Mouse (Mus musculus) MEL (cell line): Measurements from ENCODE around the gene Prox1. TPM values are rescaled to one million over a fixed set of nuclear protein-coding genes. Genes with fewer than 3 reads are reported as not detected.

Experiments
- DNase-seq: peaks from one replicate; pipeline ENCODE4 v3.0.0; 2011; ENCODE audit warnings: low read depth, low spot score
- H3K27ac ChIP-seq: 2 replicates; pipeline ENCODE4 v1.5.1; 2012; ENCODE audit warnings: low read depth, mild to moderate bottlenecking, control low read depth, low read length, moderate library complexity; ENCODE audit not compliant: control insufficient read depth
- H3K27me3 ChIP-seq, 2 experiments: fragments of 150-350 bp in 1 of 2; sonication (generic) in 1 of 2; 2 replicates each; pipeline ENCODE4 v1.6.1; 2012; ENCODE audit warnings: low read length in 2 of 2, mild to moderate bottlenecking in 2 of 2, improper control_type of control experiment in 1 of 2, moderate library complexity in 1 of 2; ENCODE audit not compliant: insufficient read depth in 2 of 2, control insufficient read depth in 1 of 2
- H3K36me3 ChIP-seq, 2 experiments: 2 replicates each; pipeline ENCODE4 v1.6.1; 2012 to 2014; ENCODE audit warnings: low read length in 2 of 2, improper control_type of control experiment in 1 of 2, inconsistent platforms in 1 of 2, mild to moderate bottlenecking in 1 of 2; ENCODE audit not compliant: insufficient read depth in 2 of 2, control insufficient read depth in 1 of 2
- H3K4me1 ChIP-seq, 2 experiments: fragments of 150-350 bp in 1 of 2; sonication (generic) in 1 of 2; 2 replicates each; pipeline ENCODE4 v1.6.1; 2012; ENCODE audit warnings: low read length in 2 of 2, improper control_type of control experiment in 1 of 2, mild to moderate bottlenecking in 1 of 2; ENCODE audit not compliant: insufficient read depth in 2 of 2, control insufficient read depth in 1 of 2
- H3K4me3 ChIP-seq, 2 experiments: fragments of 150-350 bp in 1 of 2; sonication (generic) in 1 of 2; 2 replicates each; pipeline ENCODE4 v1.5.1; 2012; ENCODE audit warnings: low read depth in 2 of 2, low read length in 2 of 2, mild to moderate bottlenecking in 2 of 2, moderate library complexity in 2 of 2, control low read depth in 1 of 2, improper control_type of control experiment in 1 of 2; ENCODE audit not compliant: control insufficient read depth in 1 of 2, insufficient read depth in 1 of 2
- H3K79me2 ChIP-seq: 2 replicates; pipeline ENCODE4 v1.6.1; 2012; ENCODE audit warnings: mild to moderate bottlenecking, low read length, moderate library complexity; ENCODE audit not compliant: control insufficient read depth, poor library complexity, insufficient read depth
- H3K9ac ChIP-seq: 2 replicates; pipeline ENCODE4 v1.6.1; 2012; ENCODE audit warnings: low read depth, mild to moderate bottlenecking, control low read depth, low read length, moderate library complexity; ENCODE audit not compliant: control insufficient read depth, poor library complexity, severe bottlenecking
- H3K9me3 ChIP-seq: fragments of 150-350 bp; sonication (generic); replicated peaks from 2 replicates; pipeline ENCODE4 v1.6.1; 2012; ENCODE audit warnings: mild to moderate bottlenecking, low read length, improper control_type of control experiment, moderate library complexity; ENCODE audit not compliant: insufficient read depth
- BHLHE40 ChIP-seq: IDR thresholded peaks from 2 replicates; pipeline ENCODE4 v1.6.1; 2012; ENCODE audit warnings: low read depth, mild to moderate bottlenecking, inconsistent platforms, low read length, improper control_type of control experiment, borderline replicate concordance
- CHD1 ChIP-seq: IDR thresholded peaks from 2 replicates; pipeline ENCODE4 v1.6.1; 2012; ENCODE audit warnings: low read depth, mild to moderate bottlenecking, inconsistent platforms, low read length, improper control_type of control experiment
- CTCF ChIP-seq, 3 experiments: IDR thresholded peaks in 2 of 3; conservative IDR thresholded peaks in 1 of 3; 2 replicates each; pipeline ENCODE4 v1.5.1; 2011 to 2012; ENCODE audit warnings: low read length in 3 of 3, low read depth in 2 of 3, mild to moderate bottlenecking in 2 of 3, improper control_type of control experiment in 1 of 3, inconsistent platforms in 1 of 3, mixed read lengths in 1 of 3, moderate library complexity in 1 of 3; ENCODE audit not compliant: control insufficient read depth in 1 of 3, insufficient read depth in 1 of 3, poor library complexity in 1 of 3, severe bottlenecking in 1 of 3
- EP300 ChIP-seq, 2 experiments: IDR thresholded peaks; 2 replicates each; pipeline ENCODE4 v1.6.1; 2011; ENCODE audit warnings: improper control_type of control experiment in 2 of 2, low read length in 2 of 2, low read depth in 1 of 2, mild to moderate bottlenecking in 1 of 2
- KAT2A ChIP-seq: conservative IDR thresholded peaks from 2 replicates; pipeline ENCODE4 v1.6.1; 2012; ENCODE audit warnings: low read depth, low read length, improper control_type of control experiment, inconsistent platforms
- MAFK ChIP-seq: IDR thresholded peaks from 2 replicates; pipeline ENCODE4 v1.6.1; 2011; ENCODE audit warnings: low read depth, mild to moderate bottlenecking, low read length, improper control_type of control experiment, borderline replicate concordance
- MAX ChIP-seq: IDR thresholded peaks from 2 replicates; pipeline ENCODE4 v1.6.1; 2011; ENCODE audit warnings: low read length, improper control_type of control experiment
- MAZ ChIP-seq: IDR thresholded peaks from 2 replicates; pipeline ENCODE4 v1.6.1; 2012; ENCODE audit warnings: low read depth, mild to moderate bottlenecking, inconsistent platforms, low read length, improper control_type of control experiment
- MEF2A ChIP-seq: IDR thresholded peaks from 2 replicates; pipeline ENCODE4 v1.6.1; 2014; ENCODE audit warnings: low read depth, mild to moderate bottlenecking, inconsistent platforms, low read length, improper control_type of control experiment; ENCODE audit not compliant: poor library complexity, insufficient replicate concordance, severe bottlenecking; ENCODE audit errors: extremely low read depth
- MXI1 ChIP-seq: IDR thresholded peaks from 2 replicates; pipeline ENCODE4 v1.6.1; 2011; ENCODE audit warnings: mild to moderate bottlenecking, low read depth, low read length, improper control_type of control experiment
- MYB ChIP-seq: IDR thresholded peaks from 2 replicates; pipeline ENCODE4 v1.6.1; 2011; ENCODE audit warnings: mild to moderate bottlenecking, low read depth, low read length, improper control_type of control experiment
- MYC ChIP-seq: IDR thresholded peaks from 2 replicates; pipeline ENCODE4 v1.6.1; 2011; ENCODE audit warnings: low read depth, mild to moderate bottlenecking, low read length, improper control_type of control experiment, moderate library complexity
- NELFE ChIP-seq: IDR thresholded peaks from 2 replicates; pipeline ENCODE4 v1.6.1; 2011; ENCODE audit warnings: low read depth, low read length, improper control_type of control experiment
- POLR2A ChIP-seq, 2 experiments: IDR thresholded peaks; 2 replicates each; pipeline ENCODE4 v1.6.1; 2011 to 2012; ENCODE audit warnings: low read length in 2 of 2, mild to moderate bottlenecking in 2 of 2, control low read depth in 1 of 2, improper control_type of control experiment in 1 of 2, low read depth in 1 of 2, moderate library complexity in 1 of 2; ENCODE audit not compliant: control insufficient read depth in 1 of 2, insufficient read depth in 1 of 2, poor library complexity in 1 of 2
- POLR2AphosphoS2 ChIP-seq: IDR thresholded peaks from 2 replicates; pipeline ENCODE4 v1.6.1; 2011; ENCODE audit warnings: low read length, improper control_type of control experiment
- POLR2AphosphoS5 ChIP-seq: IDR thresholded peaks from 2 replicates; pipeline ENCODE4 v1.6.1; 2012; ENCODE audit warnings: low read depth, borderline replicate concordance, mild to moderate bottlenecking, inconsistent platforms, low read length, moderate library complexity, mixed read lengths
- RCOR1 ChIP-seq: IDR thresholded peaks from 2 replicates; pipeline ENCODE4 v1.6.1; 2012; ENCODE audit warnings: low read depth, mild to moderate bottlenecking, inconsistent platforms, low read length, improper control_type of control experiment
- SMC3 ChIP-seq: IDR thresholded peaks from 2 replicates; pipeline ENCODE4 v1.6.1; 2011; ENCODE audit warnings: low read depth, low read length, improper control_type of control experiment
- TBP ChIP-seq: IDR thresholded peaks from 2 replicates; pipeline ENCODE4 v1.8.0; 2011; ENCODE audit warnings: low read depth, low read length, improper control_type of control experiment
- UBTF ChIP-seq: IDR thresholded peaks from 2 replicates; pipeline ENCODE4 v1.6.1; 2012; ENCODE audit warnings: low read depth, mild to moderate bottlenecking, inconsistent platforms, low read length, improper control_type of control experiment, moderate library complexity, borderline replicate concordance; ENCODE audit not compliant: insufficient read depth
- ZMIZ1 ChIP-seq: IDR thresholded peaks from 2 replicates; pipeline ENCODE4 v1.6.1; 2012; ENCODE audit warnings: low read depth, mild to moderate bottlenecking, inconsistent platforms, low read length, improper control_type of control experiment, moderate library complexity
- ZNF384 ChIP-seq: IDR thresholded peaks from 2 replicates; pipeline ENCODE4 v1.6.1; 2012; ENCODE audit warnings: low read depth, mild to moderate bottlenecking, inconsistent platforms, low read length, improper control_type of control experiment
- polyA plus RNA-seq, 2 experiments: library from polyadenylated mRNA; stranded (reverse) in 1 of 2; unstranded in 1 of 2; fragments of >175 nt in 1 of 2; fragments of >200 nt in 1 of 2; gene quantifications; 2 replicates each; pipeline versions ENCODE4 v1.2.1 to v1.2.4; 2012; ENCODE audit warnings: low replicate concordance in 2 of 2, low read depth in 1 of 2; ENCODE audit not compliant: insufficient read length in 2 of 2, insufficient read depth in 1 of 2, missing spikeins in 1 of 2
- total RNA-seq: library from RNA; depleted of rRNA; stranded (reverse); fragments of 300-350 nt; gene quantifications from 2 replicates; pipeline ENCODE4 v1.2.3, GENCODE M21; 2012

Prox1 gene
- total and polyA plus RNA-seq, 3 experiments: not detected

DNA sequence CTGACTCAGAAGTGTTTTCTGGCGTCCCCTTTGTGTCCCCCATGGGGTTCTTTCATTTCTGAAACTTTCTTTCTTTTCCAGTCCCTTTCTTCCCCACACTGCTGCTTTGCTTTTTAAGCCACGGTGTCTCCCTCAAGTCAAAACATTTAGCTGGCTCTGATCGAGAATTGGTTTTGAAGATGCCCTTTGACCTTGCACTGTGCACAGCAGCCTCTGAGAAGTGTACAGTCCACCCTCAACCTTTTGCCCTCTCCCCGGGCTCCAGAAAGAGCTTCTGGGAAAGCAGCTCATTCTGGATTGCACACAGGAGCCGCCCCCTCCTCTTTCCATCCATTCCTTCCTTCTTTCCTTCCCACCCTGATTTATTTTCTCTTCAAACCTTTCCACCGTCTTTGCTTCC is 10.3 kb upstream of the Prox1 start:
- Histone ChIP-seq H3K27me3 (no peaks in the 10 kb centered on the region), H3K27ac (no peak overlapping the region), H3K4me1 (no peaks in the 10 kb centered on the region), H3K79me2 (no peaks in the 10 kb centered on the region), H3K9ac (no peak overlapping the region), H3K4me3 (no peak overlapping the region), H3K9me3 (no peaks in the 10 kb centered on the region), H3K36me3 (no peaks in the 10 kb centered on the region)
- TF ChIP-seq CTCF (IDR thresholded peaks at IDR 0.05 in 2 of 3, conservative IDR thresholded peaks at IDR 0.05 in 1 of 3; ENCODE audit: control insufficient read depth in 1 of 3, insufficient read depth in 1 of 3, low read depth in 2 of 3, low read length in 3 of 3, poor library complexity in 1 of 3, severe bottlenecking in 1 of 3) (no peak), ZMIZ1 (no peak), UBTF (no peak), MAZ (no peak), MYB (no peak), CHD1 (no peak), MAFK (no peak), MEF2A (no peak), EP300 (IDR thresholded peaks at IDR 0.05; ENCODE audit: low read depth in 1 of 2, low read length in 2 of 2) (no peak), NELFE (no peak), POLR2A (IDR thresholded peaks at IDR 0.05; ENCODE audit: control insufficient read depth in 1 of 2, insufficient read depth in 1 of 2, low read depth in 1 of 2, low read length in 2 of 2, poor library complexity in 1 of 2) (no peak), MXI1 (no peak), TBP (no peak), MYC (no peak), POLR2AphosphoS2 (no peak), RCOR1 (no peak), KAT2A (no peak)
- DNase-seq: no peak

DNA sequence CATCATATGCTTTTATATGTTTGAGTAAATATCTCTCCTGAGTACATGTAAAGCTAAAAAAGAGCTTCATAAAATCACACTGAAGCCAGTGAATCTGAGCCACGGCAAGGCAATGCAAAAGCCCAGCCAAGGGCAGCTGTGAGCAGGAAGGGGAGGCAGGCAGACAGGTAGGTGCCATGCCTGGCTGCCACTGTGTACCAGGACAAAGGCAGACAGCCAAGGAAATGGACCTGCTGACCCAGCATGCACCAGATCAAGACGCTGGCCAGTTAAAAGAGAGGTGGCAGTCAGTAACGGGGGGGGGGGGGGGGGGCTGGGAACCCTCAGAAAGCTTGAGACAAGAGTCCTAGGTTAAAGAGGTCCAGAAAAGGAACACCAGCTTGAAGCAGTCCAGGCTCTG is 6.4 kb upstream of the Prox1 start:
- DNase-seq: no peak
- H3K9ac ChIP-seq: no peak overlapping the region
- no peaks in the 10 kb centered on the region for H3K9me3 ChIP-seq
- H3K79me2 ChIP-seq: no peaks in the 10 kb centered on the region
- no peak overlapping the region for H3K27ac ChIP-seq
- no peak overlapping the region for H3K4me3 ChIP-seq
- TF ChIP-seq MYB (no peak), POLR2AphosphoS2 (no peak), SMC3 (no peak), ZNF384 (no peak), BHLHE40 (no peak), POLR2AphosphoS5 (no peak), MEF2A (no peak), MAX (no peak), ZMIZ1 (no peak)
- H3K4me1 ChIP-seq: no peaks in the 10 kb centered on the region
- H3K27me3 ChIP-seq: no peaks in the 10 kb centered on the region
- H3K36me3 ChIP-seq: no peaks in the 10 kb centered on the region
